Comparison of ENCODE assay signal across 8 mouse cellular contexts in the genomic region with DNA sequence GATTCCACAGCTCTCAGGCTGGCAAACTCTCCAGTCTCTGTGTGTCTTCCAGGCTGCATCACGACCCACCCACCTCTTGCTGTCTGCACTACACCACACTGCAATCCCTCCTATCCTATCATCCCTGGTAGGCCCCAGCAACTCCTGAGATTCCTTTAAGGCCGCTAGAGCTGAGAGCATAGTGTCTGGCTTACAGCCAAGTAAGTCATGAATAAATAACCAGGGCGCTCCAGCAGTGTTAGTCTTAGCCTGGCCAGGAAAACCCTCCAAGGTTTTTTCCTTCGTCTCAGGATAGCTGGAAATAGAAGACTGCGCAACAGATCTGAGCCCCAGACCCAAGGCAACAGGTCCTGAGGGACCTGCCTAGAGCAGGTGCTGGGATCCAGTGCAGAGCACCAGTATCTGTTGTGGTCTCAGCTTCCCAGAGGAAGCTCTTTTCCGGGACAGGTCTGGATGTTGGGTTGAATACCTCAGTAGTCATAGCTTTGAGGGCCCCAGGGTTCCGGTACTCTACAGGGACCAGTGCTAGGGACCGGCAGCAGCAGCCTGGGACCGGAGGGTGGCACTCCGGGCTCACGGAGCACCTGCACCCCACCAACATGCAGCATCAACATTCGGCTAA. TPM values are rescaled to one million over a fixed set of nuclear protein-coding genes. Genes with fewer than 3 reads are reported as not detected.
A peak's percentile ranks its signal among the peaks of the same experiment; 100 is the strongest.
DNase-seq lines count a peak whose midpoint lies in the region; ATAC-seq and TF ChIP-seq lines count a peak whose summit lies in the region.

No protein-coding gene starts in this region.

- H3K27me3 ChIP-seq in embryonic facial prominence, embryonic 12.5 days, result no peaks in the 10 kb centered on the region
- H3K27me3 ChIP-seq in heart, embryonic 15.5 days, result peaks cover 3% of the 10 kb centered on the region; the same call in 1 of the 2 replicates
- no peaks in the 10 kb centered on the region for H3K27me3 ChIP-seq in liver, embryonic 14.5 days (ENCODE audit: control insufficient read depth, insufficient read depth, low read length)

- peak; percentile 11 for DNase-seq in urinary bladder, postnatal 25 days (ENCODE audit: low spot score)
- no peak for DNase-seq in urinary bladder, postnatal 10 days (ENCODE audit: low spot score)
- peak; percentile 79 for DNase-seq in kidney, postnatal 14 days
- no peak for DNase-seq in liver, embryonic 14.5 days (ENCODE audit: low read depth in 3 of 3, low spot score in 3 of 3)
- no peak for DNase-seq in thymus, postnatal 0 days (ENCODE audit: low spot score)

- peak overlapping the region; percentile 52; the same call in 1 of the 2 replicates for H3K27ac ChIP-seq in embryonic facial prominence, embryonic 12.5 days
- peak overlapping the region; percentile 62 for H3K27ac ChIP-seq in heart, embryonic 15.5 days
- H3K27ac ChIP-seq in liver, embryonic 14.5 days, result no peak overlapping the region
- peak overlapping the region; percentile 80 for H3K27ac ChIP-seq in olfactory bulb, adult 2 months (ENCODE audit: insufficient read depth, low read depth, low read length)

- H3K4me2 ChIP-seq in embryonic facial prominence, embryonic 12.5 days (replicated peaks), result peak overlapping the region; percentile 66
- peak overlapping the region; percentile 89 for H3K4me2 ChIP-seq in heart, embryonic 15.5 days
- H3K4me2 ChIP-seq in liver, embryonic 14.5 days (ENCODE audit: low read depth), result peak overlapping the region; percentile 59

- H3K4me1 ChIP-seq in embryonic facial prominence, embryonic 12.5 days, result peaks cover 12% of the 10 kb centered on the region
- peaks cover 14% of the 10 kb centered on the region for H3K4me1 ChIP-seq in heart, embryonic 15.5 days (replicated peaks)
- H3K4me1 ChIP-seq in liver, embryonic 14.5 days (replicated peaks; ENCODE audit: control insufficient read depth in 2 of 2, insufficient read depth in 2 of 2, low read length in 1 of 2), result 0 out of 4 replicates have a peak, but pooled peaks cover 0 to 2% of the 10 kb centered on the region in 2 experiments
- peaks cover 8% of the 10 kb centered on the region for H3K4me1 ChIP-seq in olfactory bulb, adult 2 months (ENCODE audit: control insufficient read depth, insufficient read depth, low read length)

- no peak for TF ChIP-seq EP300 in liver, embryonic 14.5 days (IDR thresholded peaks at IDR 0.05; ENCODE audit: low read depth)

- 3% methylated on average over 12 of the region's 12 CpGs for WGBS in embryonic facial prominence, embryonic 12.5 days
- WGBS in heart, embryonic 15.5 days, result 5% methylated on average over 12 of the region's 12 CpGs
- WGBS in liver, embryonic 14.5 days (ENCODE audit: insufficient replicate concordance), result 9% methylated on average over 12 of the region's 12 CpGs
- WGBS in olfactory bulb, adult 2 months, result under 1% methylated on average over 12 of the region's 12 CpGs

- peak; percentile 77 for ATAC-seq in embryonic facial prominence, embryonic 12.5 days (ENCODE audit: insufficient number of reproducible peaks, insufficient read depth, low FRiP score, low TSS enrichment)
- ATAC-seq in heart, embryonic 15.5 days (replicated peaks; ENCODE audit: insufficient number of reproducible peaks, insufficient read depth, low FRiP score, low read depth), result peak; percentile 54
- ATAC-seq in liver, embryonic 14.5 days (ENCODE audit: insufficient read depth), result peak; percentile 57

- peak overlapping the region; percentile 61 for H3K9ac ChIP-seq in embryonic facial prominence, embryonic 12.5 days
- peak overlapping the region; percentile 73 for H3K9ac ChIP-seq in heart, embryonic 15.5 days
- peak overlapping the region; percentile 20; the same call in 1 of the 2 replicates for H3K9ac ChIP-seq in liver, embryonic 14.5 days (replicated peaks)

- TF ChIP-seq CTCF in liver, embryonic 14.5 days (IDR thresholded peaks at IDR 0.05; ENCODE audit: low read depth), result no peak
- TF ChIP-seq CTCF in olfactory bulb, adult 2 months (IDR thresholded peaks at IDR 0.05; ENCODE audit: insufficient read depth, low read depth, low read length), result no peak

- H3K4me3 ChIP-seq in embryonic facial prominence, embryonic 12.5 days, result peak overlapping the region; percentile 50
- H3K4me3 ChIP-seq in heart, embryonic 15.5 days, result peak overlapping the region; percentile 60
- peak overlapping the region; percentile 39 to 65 for H3K4me3 ChIP-seq in liver, embryonic 14.5 days (ENCODE audit: insufficient read depth in 1 of 2, low read depth in 2 of 2, low read length in 2 of 2)
- peak overlapping the region; percentile 76 for H3K4me3 ChIP-seq in olfactory bulb, adult 2 months (ENCODE audit: insufficient read depth, low read depth, low read length)

- no peaks in the 10 kb centered on the region for H3K9me3 ChIP-seq in embryonic facial prominence, embryonic 12.5 days
- H3K9me3 ChIP-seq in heart, embryonic 15.5 days (replicated peaks), result no peaks in the 10 kb centered on the region
- H3K9me3 ChIP-seq in liver, embryonic 14.5 days (ENCODE audit: control insufficient read depth, low read length), result no peaks in the 10 kb centered on the region

- TF ChIP-seq POLR2A in olfactory bulb, adult 2 months (IDR thresholded peaks at IDR 0.05; ENCODE audit: insufficient read depth, low read depth, low read length), result no peak

- no peaks in the 10 kb centered on the region for H3K36me3 ChIP-seq in embryonic facial prominence, embryonic 12.5 days
- no peaks in the 10 kb centered on the region for H3K36me3 ChIP-seq in heart, embryonic 15.5 days
- no peaks in the 10 kb centered on the region for H3K36me3 ChIP-seq in liver, embryonic 14.5 days (replicated peaks; ENCODE audit: control insufficient read depth, insufficient read depth, low read depth)

RNA-seq across cellular contexts. Expression of a gene that starts 0.5 kb away (rescaled TPM):
- polyA plus RNA-seq in embryonic facial prominence, embryonic 12.5 days (2016; fragmentation: Nextera tagmentation; extraction: Ambion mirVana), result 4.0 and 4.6 TPM in 2 replicates
- polyA plus RNA-seq in heart, embryonic 15.5 days (2015; fragmentation: Nextera tagmentation; extraction: Ambion mirVana), result 0.82 and 1.4 TPM in 2 replicates
- 0.10 and 0.11 TPM in 2 replicates for polyA plus RNA-seq in liver, embryonic 14.5 days (2012; rRNA removed)
- 0.14 and 0.15 TPM in 2 replicates for polyA plus RNA-seq in liver, embryonic 14.5 days (2014; fragmentation: Nextera tagmentation; extraction: Ambion mirVana)
- polyA plus RNA-seq in olfactory bulb, adult 2 months (2012; ENCODE audit: insufficient read depth, insufficient read length, low replicate concordance, missing spikeins), result not detected in 2 replicates
- polyA plus RNA-seq in thymus, postnatal 0 days (2015; fragmentation: Nextera tagmentation; extraction: Ambion mirVana), result 0.98 and 1.1 TPM in 2 replicates

Comparison
In these comparisons a context has a peak if more than half of its experiments do, and no peak if none do; other contexts are left out.
1. DNase-seq: peak in urinary bladder, postnatal 25 days (single experiment) and kidney, postnatal 14 days (single experiment); none in urinary bladder, postnatal 10 days (single experiment), liver, embryonic 14.5 days (0 of 3) and thymus, postnatal 0 days (single experiment).
2. H3K9ac ChIP-seq: peak in every context shown above with its lines; median percentile 73 in heart, embryonic 15.5 days; 61 in embryonic facial prominence, embryonic 12.5 days; 20 in liver, embryonic 14.5 days.
3. Peak in every context shown above with its lines, with median percentiles within 50 percentile points of each other: ATAC-seq, H3K4me2 ChIP-seq and H3K4me3 ChIP-seq.